Mouse (Mus musculus): Measurements from ENCODE around the gene Mief2. TPM values are rescaled to one million over a fixed set of nuclear protein-coding genes. Genes with fewer than 3 reads are reported as not detected.

The Mief2 gene
- polyA plus RNA-seq, 1 experiment from 2014 or later = 18.1 TPM

- Histone ChIP-seq H3K36me3 (peaks cover 50% of the 10 kb centered on the region), H3K4me3 (peak overlapping the region; percentile 89), H3K27me3 (ENCODE audit: insufficient read depth, poor library complexity, severe bottlenecking) (no peaks in the 10 kb centered on the region), H3K4me1 (peaks cover 35% of the 10 kb centered on the region), H3K9me3 (no peaks in the 10 kb centered on the region), H3K27ac (peak overlapping the region; percentile 94)
- 66% methylated on average over 6 of the region's 6 CpGs for WGBS
- DNase-seq (ENCODE audit: low spot score) = no peak
These were observed 1.0 kb downstream of the Mief2 start for GRCm38 (mm10) chr11:60729217-60729641.

GRCm38 (mm10) chr11:60730169-60730568, 2.0 kb downstream of the Mief2 start:
- Histone ChIP-seq H3K36me3 (peaks cover 41% of the 10 kb centered on the region), H3K27ac (no peak overlapping the region), H3K4me1 (peaks cover 35% of the 10 kb centered on the region), H3K9me3 (no peaks in the 10 kb centered on the region), H3K27me3 (ENCODE audit: insufficient read depth, poor library complexity, severe bottlenecking) (no peaks in the 10 kb centered on the region), H3K4me3 (no peak overlapping the region)
- no peak for DNase-seq (ENCODE audit: low spot score)
- 78% methylated on average over 9 of the region's 9 CpGs for WGBS

- H3K9me3 ChIP-seq = no peaks in the 10 kb centered on the region
- H3K27me3 ChIP-seq (ENCODE audit: insufficient read depth, poor library complexity, severe bottlenecking) = no peaks in the 10 kb centered on the region
- H3K4me1 ChIP-seq = peaks cover 30% of the 10 kb centered on the region
- no peak overlapping the region for H3K4me3 ChIP-seq
- peaks cover 39% of the 10 kb centered on the region for H3K36me3 ChIP-seq
- 86% methylated on average over 14 of the region's 14 CpGs for WGBS
- no peak for DNase-seq (ENCODE audit: low spot score)
- no peak overlapping the region for H3K27ac ChIP-seq
These were observed 3.1 kb downstream of the Mief2 start for GRCm38 (mm10) chr11:60731251-60731650.

- H3K27me3 ChIP-seq (ENCODE audit: insufficient read depth, poor library complexity, severe bottlenecking) = no peaks in the 10 kb centered on the region
- WGBS = 80% methylated on average over 2 of the region's 2 CpGs
- no peak overlapping the region for H3K4me3 ChIP-seq
- peaks cover 53% of the 10 kb centered on the region for H3K36me3 ChIP-seq
- H3K9me3 ChIP-seq = no peaks in the 10 kb centered on the region
- no peak overlapping the region for H3K27ac ChIP-seq
- H3K4me1 ChIP-seq = peaks cover 15% of the 10 kb centered on the region
- DNase-seq (ENCODE audit: low spot score) = no peak
These were observed 6.0 kb downstream of the Mief2 start for GRCm38 (mm10) chr11:60734206-60734605.

GRCm38 (mm10) chr11:60735191-60735590, 7.0 kb downstream of the Mief2 start:
- no peak for DNase-seq (ENCODE audit: low spot score)
- WGBS = 84% methylated on average over 5 of the region's 5 CpGs
- H3K27me3 ChIP-seq (ENCODE audit: insufficient read depth, poor library complexity, severe bottlenecking) = no peaks in the 10 kb centered on the region

GRCm38 (mm10) chr11:60736491-60736890, 8.3 kb downstream of the Mief2 start:
- Histone ChIP-seq H3K27me3 (ENCODE audit: insufficient read depth, poor library complexity, severe bottlenecking) (no peaks in the 10 kb centered on the region), H3K27ac (no peak overlapping the region), H3K4me1 (peaks cover 5% of the 10 kb centered on the region; the same call in 1 of the 2 replicates), H3K4me3 (no peak overlapping the region), H3K9me3 (no peaks in the 10 kb centered on the region), H3K36me3 (peaks cover 61% of the 10 kb centered on the region)
- 73% methylated on average over 3 of the region's 3 CpGs for WGBS
- no peak for DNase-seq (ENCODE audit: low spot score)

More at GRCm38 (mm10) chr11:60735191-60735590, 7.0 kb downstream of the Mief2 start:
- H3K4me3 ChIP-seq = no peak overlapping the region
- peaks cover 61% of the 10 kb centered on the region for H3K36me3 ChIP-seq
- H3K4me1 ChIP-seq = peaks cover 10% of the 10 kb centered on the region; the same call in 1 of the 2 replicates
- H3K9me3 ChIP-seq = no peaks in the 10 kb centered on the region
- H3K27ac ChIP-seq = no peak overlapping the region

GRCm38 (mm10) chr11:60737450-60737849, 9.3 kb downstream of the Mief2 start:
- Histone ChIP-seq H3K27me3 (ENCODE audit: insufficient read depth, poor library complexity, severe bottlenecking) (no peaks in the 10 kb centered on the region), H3K36me3 (peaks cover 61% of the 10 kb centered on the region), H3K27ac (no peak overlapping the region), H3K4me3 (no peak overlapping the region), H3K4me1 (peaks cover 5% of the 10 kb centered on the region; the same call in 1 of the 2 replicates), H3K9me3 (no peaks in the 10 kb centered on the region)
- no peak for DNase-seq (ENCODE audit: low spot score)

- 81% methylated on average over 3 of the region's 3 CpGs for WGBS
- H3K27me3 ChIP-seq (ENCODE audit: insufficient read depth, poor library complexity, severe bottlenecking) = no peaks in the 10 kb centered on the region
- peaks cover 72% of the 10 kb centered on the region for H3K36me3 ChIP-seq
- no peak overlapping the region for H3K27ac ChIP-seq
- no peaks in the 10 kb centered on the region for H3K9me3 ChIP-seq
- H3K4me3 ChIP-seq = no peak overlapping the region
- DNase-seq (ENCODE audit: low spot score) = no peak
- peaks cover 5% of the 10 kb centered on the region; the same call in 1 of the 2 replicates for H3K4me1 ChIP-seq
These were observed 12.1 kb downstream of the Mief2 start for GRCm38 (mm10) chr11:60740321-60740720.

- Histone ChIP-seq H3K27me3 (ENCODE audit: insufficient read depth, poor library complexity, severe bottlenecking) (no peaks in the 10 kb centered on the region), H3K4me1 (no peaks in the 10 kb centered on the region), H3K36me3 (peaks cover 90% of the 10 kb centered on the region), H3K4me3 (no peak overlapping the region), H3K9me3 (no peaks in the 10 kb centered on the region), H3K27ac (no peak overlapping the region)
- no peak for DNase-seq (ENCODE audit: low spot score)
- 89% methylated on average over 7 of the region's 7 CpGs for WGBS
These were observed 27.4 kb downstream of the Mief2 start for GRCm38 (mm10) chr11:60755570-60755969.

GRCm38 (mm10) chr11:60761681-60762080, 33.5 kb downstream of the Mief2 start:
- Histone ChIP-seq H3K36me3 (peaks cover 63% of the 10 kb centered on the region), H3K27ac (no peak overlapping the region), H3K27me3 (ENCODE audit: insufficient read depth, poor library complexity, severe bottlenecking) (no peaks in the 10 kb centered on the region), H3K4me3 (no peak overlapping the region), H3K9me3 (no peaks in the 10 kb centered on the region), H3K4me1 (no peaks in the 10 kb centered on the region)
- DNase-seq (ENCODE audit: low spot score) = no peak
- WGBS = 81% methylated on average over 3 of the region's 3 CpGs

- WGBS = 60% methylated on average over 4 of the region's 4 CpGs
- H3K4me3 ChIP-seq = no peak overlapping the region
These were observed 38.8 kb downstream of the Mief2 start for GRCm38 (mm10) chr11:60766969-60767368.

GRCm38 (mm10) chr11:60769322-60769721, 41.1 kb downstream of the Mief2 start:
- Histone ChIP-seq H3K4me3 (no peak overlapping the region), H3K27me3 (ENCODE audit: insufficient read depth, poor library complexity, severe bottlenecking) (no peaks in the 10 kb centered on the region)
- 68% methylated on average over 2 of the region's 2 CpGs for WGBS

More at GRCm38 (mm10) chr11:60766969-60767368, 38.8 kb downstream of the Mief2 start:
- no peaks in the 10 kb centered on the region for H3K4me1 ChIP-seq
- H3K27ac ChIP-seq = no peak overlapping the region
- no peaks in the 10 kb centered on the region for H3K27me3 ChIP-seq (ENCODE audit: insufficient read depth, poor library complexity, severe bottlenecking)
- DNase-seq (ENCODE audit: low spot score) = no peak
- no peaks in the 10 kb centered on the region for H3K9me3 ChIP-seq
- H3K36me3 ChIP-seq = peaks cover 18% of the 10 kb centered on the region

GRCm38 (mm10) chr11:60770776-60771175, 42.6 kb downstream of the Mief2 start:
- no peak overlapping the region for H3K4me3 ChIP-seq
- DNase-seq (ENCODE audit: low spot score) = no peak
- 0 out of 2 replicates have a peak, but pooled peaks cover 3% of the 10 kb centered on the region for H3K36me3 ChIP-seq
- H3K9me3 ChIP-seq = no peaks in the 10 kb centered on the region
- peaks cover 6% of the 10 kb centered on the region for H3K4me1 ChIP-seq
- H3K27me3 ChIP-seq (ENCODE audit: insufficient read depth, poor library complexity, severe bottlenecking) = no peaks in the 10 kb centered on the region
- no peak overlapping the region for H3K27ac ChIP-seq
- 83% methylated on average over 3 of the region's 3 CpGs for WGBS

More at GRCm38 (mm10) chr11:60769322-60769721, 41.1 kb downstream of the Mief2 start:
- DNase-seq (ENCODE audit: low spot score) = no peak
- Histone ChIP-seq H3K27ac (no peak overlapping the region), H3K36me3 (peaks cover 11% of the 10 kb centered on the region), H3K4me1 (no peaks in the 10 kb centered on the region), H3K9me3 (no peaks in the 10 kb centered on the region)

GRCm38 (mm10) chr11:60772161-60772560, 44.0 kb downstream of the Mief2 start:
- no peak overlapping the region for H3K4me3 ChIP-seq
- H3K36me3 ChIP-seq = no peaks in the 10 kb centered on the region
- no peaks in the 10 kb centered on the region for H3K27me3 ChIP-seq (ENCODE audit: insufficient read depth, poor library complexity, severe bottlenecking)
- H3K4me1 ChIP-seq = peaks cover 11% of the 10 kb centered on the region
- WGBS = 83% methylated on average over 4 of the region's 4 CpGs
- DNase-seq (ENCODE audit: low spot score) = no peak
- no peaks in the 10 kb centered on the region for H3K9me3 ChIP-seq
- no peak overlapping the region for H3K27ac ChIP-seq
